Mouse (Mus musculus) MEL-GATA-1-ER (cell line): ENCODE measurements around the gene Ccdc146.
"Not testable (repeated sequence)": the region's sequence is repeated elsewhere in the genome, so short reads cannot be mapped to it uniquely, and the experiment has no call there.

Experiments used
- DNase-seq: peaks from one replicate; pipeline ENCODE4 v3.0.0-alpha.2; 2012; ENCODE audit warnings: low read depth; ENCODE audit errors: extremely low read depth

Ccdc146 gene

GRCm38 (mm10) chr5:21387340-21387739 lies 37.1 kb downstream of the Ccdc146 start:
- peak; percentile 45 for DNase-seq

GRCm38 (mm10) chr5:21386432-21386831 lies 38.0 kb downstream of the Ccdc146 start:
- DNase-seq = peak; percentile 59

GRCm38 (mm10) chr5:21384976-21385375 lies 39.5 kb downstream of the Ccdc146 start:
- peak; percentile 53 for DNase-seq

- no peak for DNase-seq
These were observed 40.1 kb downstream of the Ccdc146 start for GRCm38 (mm10) chr5:21384252-21384960.

- DNase-seq = no peak
These were observed 40.9 kb downstream of the Ccdc146 start for GRCm38 (mm10) chr5:21383392-21384251.

GRCm38 (mm10) chr5:21382678-21383077 lies 41.8 kb downstream of the Ccdc146 start:
- no peak for DNase-seq

GRCm38 (mm10) chr5:21381986-21382385 lies 42.5 kb downstream of the Ccdc146 start:
- DNase-seq = no peak

- DNase-seq = no peak
These were observed 46.1 kb downstream of the Ccdc146 start for GRCm38 (mm10) chr5:21378397-21378796.

GRCm38 (mm10) chr5:21376935-21377334 lies 47.5 kb downstream of the Ccdc146 start:
- no peak for DNase-seq

GRCm38 (mm10) chr5:21373180-21373518 lies 51.3 kb downstream of the Ccdc146 start:
- no peak for DNase-seq

GRCm38 (mm10) chr5:21372493-21373179 lies 51.8 kb downstream of the Ccdc146 start, which contains the start of gene Fgl2:
TSS of gene Fgl2 (plus strand) at chr5:21372642.
- peak; percentile 79 for DNase-seq

- DNase-seq = no peak
These were observed 52.6 kb downstream of the Ccdc146 start for GRCm38 (mm10) chr5:21371920-21372319.

GRCm38 (mm10) chr5:21370218-21370947 lies 54.1 kb downstream of the Ccdc146 start:
- DNase-seq = no peak

GRCm38 (mm10) chr5:21367514-21367913 lies 57.0 kb downstream of the Ccdc146 start:
- DNase-seq = no peak

GRCm38 (mm10) chr5:21366338-21367053 lies 58.0 kb downstream of the Ccdc146 start:
- no peak for DNase-seq

GRCm38 (mm10) chr5:21363343-21363742 lies 61.1 kb downstream of the Ccdc146 start:
- no peak for DNase-seq

- DNase-seq = no peak
These were observed 65.8 kb downstream of the Ccdc146 start for GRCm38 (mm10) chr5:21358648-21359047.

- no peak for DNase-seq
These were observed 72.8 kb downstream of the Ccdc146 start for GRCm38 (mm10) chr5:21351678-21352077.

GRCm38 (mm10) chr5:21348366-21348765 lies 76.1 kb downstream of the Ccdc146 start:
- DNase-seq = no peak

- DNase-seq = not testable (repeated sequence)
These were observed 82.2 kb downstream of the Ccdc146 start for GRCm38 (mm10) chr5:21342265-21342664.

GRCm38 (mm10) chr5:21332119-21332518 lies 92.4 kb downstream of the Ccdc146 start:
- peak; percentile 87 for DNase-seq
